ENCODE assay signal across 9 mouse cellular contexts in the genomic region with DNA sequence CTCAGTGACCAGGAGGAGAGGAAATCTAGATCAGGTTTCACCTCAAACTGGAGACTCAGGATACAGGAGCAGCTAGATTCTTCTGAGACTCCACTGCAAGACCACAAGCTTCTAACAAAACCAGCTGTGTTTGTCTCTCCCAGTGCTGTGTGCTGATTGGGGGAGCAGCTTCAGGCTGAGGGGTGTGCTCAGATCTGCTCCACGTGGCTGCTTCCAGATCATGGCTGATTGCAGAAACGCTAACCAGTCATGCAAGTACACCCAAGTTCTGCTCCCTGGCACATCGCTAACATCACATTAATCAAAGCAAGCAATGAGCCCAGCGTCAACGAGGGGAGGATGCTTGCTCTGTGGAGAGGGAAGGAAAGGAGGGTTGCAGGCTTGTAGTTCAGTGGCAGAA.
A peak's percentile ranks its signal among the peaks of the same experiment; 100 is the strongest.
DNase-seq lines count a peak whose midpoint lies in the region; ATAC-seq lines count a peak whose summit lies in the region.
"Had no signal": no experiment of that assay in that cellular context is flagged by ENCODE, and none has a peak within 500 bp of the region (broad histone marks: within the 10 kb centered on the region; RNA-seq: fewer than 3 reads in every experiment).

No protein-coding gene starts in this region.

- H3K4me3 ChIP-seq in kidney, embryonic 14.5 days (ENCODE audit: low read length), result no peak overlapping the region
- H3K4me3 ChIP-seq in limb, embryonic 13.5 days, result no peak overlapping the region
- H3K4me3 ChIP-seq: heart, embryonic 15.5 days had no signal

- ATAC-seq in kidney, embryonic 14.5 days (ENCODE audit: low FRiP score, low TSS enrichment), result peak; percentile 92
- peak; percentile 83; the same call in 1 of the 2 replicates for ATAC-seq in limb, embryonic 13.5 days (ENCODE audit: low FRiP score, low read depth)

- H3K9ac ChIP-seq in kidney, embryonic 14.5 days (ENCODE audit: low read depth, low read length), result no peak overlapping the region
- no peak overlapping the region for H3K9ac ChIP-seq in limb, embryonic 13.5 days
- H3K9ac ChIP-seq: heart, embryonic 15.5 days had no signal

- peaks cover 20% of the 10 kb centered on the region for H3K4me1 ChIP-seq in kidney, embryonic 14.5 days (ENCODE audit: control insufficient read depth, insufficient read depth, low read length)
- H3K4me1 ChIP-seq in limb, embryonic 13.5 days, result peaks cover 27% of the 10 kb centered on the region
- H3K4me1 ChIP-seq: heart, embryonic 15.5 days had no signal

- DNase-seq in kidney, adult 9 months, result no peak
- peak; percentile 10 for DNase-seq in ovary, postnatal 14 days (ENCODE audit: low spot score)
- DNase-seq in ovary, postnatal 36 days (ENCODE audit: low spot score), result no peak
- peak; percentile 26 for DNase-seq in yolk sac, embryonic 10.5 days (ENCODE audit: low spot score)
- no peak for DNase-seq in right cerebral cortex, postnatal 36 days (ENCODE audit: low spot score in 2 of 2)
- no peak for DNase-seq in urinary bladder, postnatal 25 days (ENCODE audit: low spot score)

- H3K9me3 ChIP-seq in kidney, embryonic 14.5 days (ENCODE audit: control insufficient read depth, low read length), result no peaks in the 10 kb centered on the region
- H3K9me3 ChIP-seq in limb, embryonic 13.5 days, result no peaks in the 10 kb centered on the region
- H3K9me3 ChIP-seq: heart, embryonic 15.5 days had no signal

- H3K36me3 ChIP-seq in kidney, embryonic 14.5 days (ENCODE audit: control insufficient read depth, insufficient read depth, low read length), result no peaks in the 10 kb centered on the region
- no peaks in the 10 kb centered on the region for H3K36me3 ChIP-seq in limb, embryonic 13.5 days
- H3K36me3 ChIP-seq: heart, embryonic 15.5 days had no signal

- 12% methylated on average over 5 of the region's 5 CpGs for WGBS in kidney, embryonic 14.5 days
- WGBS in limb, embryonic 13.5 days, result 11% methylated on average over 5 of the region's 5 CpGs

- H3K27me3 ChIP-seq in kidney, embryonic 14.5 days (ENCODE audit: control insufficient read depth, insufficient read depth, low read length), result no peaks in the 10 kb centered on the region
- H3K27me3 ChIP-seq in limb, embryonic 13.5 days, result 0 out of 2 replicates have a peak, but pooled peaks cover 2% of the 10 kb centered on the region
- H3K27me3 ChIP-seq: heart, embryonic 15.5 days had no signal

- peak overlapping the region; percentile 56; the same call in 1 of the 2 replicates for H3K27ac ChIP-seq in kidney, embryonic 14.5 days (ENCODE audit: low read depth, low read length)
- no peak overlapping the region for H3K27ac ChIP-seq in limb, embryonic 13.5 days
- H3K27ac ChIP-seq: heart, embryonic 15.5 days had no signal

- H3K4me2 ChIP-seq in kidney, embryonic 14.5 days (replicated peaks; ENCODE audit: low read depth, low read length), result no peak overlapping the region
- no peak overlapping the region for H3K4me2 ChIP-seq in limb, embryonic 13.5 days (replicated peaks)
- H3K4me2 ChIP-seq: heart, embryonic 15.5 days had no signal

Comparison
In these comparisons a context has a peak if more than half of its experiments do, and no peak if none do; other contexts are left out.
1. DNase-seq: peak in ovary, postnatal 14 days (single experiment) and yolk sac, embryonic 10.5 days (single experiment); none in kidney, adult 9 months (single experiment), ovary, postnatal 36 days (single experiment), right cerebral cortex, postnatal 36 days (0 of 2) and urinary bladder, postnatal 25 days (single experiment).